Mouse (Mus musculus): ENCODE data around the gene Masp2.

- TF ChIP-seq CTCF (IDR thresholded peaks at IDR 0.05) (no peak), EP300 (IDR thresholded peaks at IDR 0.05) (no peak)
These were observed 7.5 kb downstream of the Masp2 start for GRCm38 (mm10) chr4:148609805-148610204.
